Mouse (Mus musculus): Measurements from ENCODE around the gene Lcorl.
"Not testable (repeated sequence)": the region's sequence is repeated elsewhere in the genome, so short reads cannot be mapped to it uniquely, and the experiment has no call there.

Lcorl gene

DNA sequence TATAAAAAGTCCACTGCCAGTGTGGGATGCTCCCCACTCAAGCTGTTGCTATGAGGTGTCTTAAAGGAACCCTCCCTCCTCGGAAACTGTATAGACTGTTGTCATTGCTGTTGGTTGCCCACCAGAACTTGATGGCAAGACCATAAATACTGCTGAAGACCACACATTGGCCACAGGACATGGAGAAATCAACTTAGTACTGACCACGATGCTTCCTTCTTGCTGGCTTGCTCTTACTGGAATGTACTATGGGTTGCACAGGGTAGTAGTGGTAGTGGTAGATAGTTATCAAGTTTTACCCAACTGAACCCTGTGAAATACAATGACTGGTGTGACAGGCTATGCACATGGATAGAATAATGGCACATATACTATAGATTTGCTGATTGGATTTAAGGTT, 150.6 kb downstream of the Lcorl start:
- DNase-seq (ENCODE audit: low read depth): no peak

DNA sequence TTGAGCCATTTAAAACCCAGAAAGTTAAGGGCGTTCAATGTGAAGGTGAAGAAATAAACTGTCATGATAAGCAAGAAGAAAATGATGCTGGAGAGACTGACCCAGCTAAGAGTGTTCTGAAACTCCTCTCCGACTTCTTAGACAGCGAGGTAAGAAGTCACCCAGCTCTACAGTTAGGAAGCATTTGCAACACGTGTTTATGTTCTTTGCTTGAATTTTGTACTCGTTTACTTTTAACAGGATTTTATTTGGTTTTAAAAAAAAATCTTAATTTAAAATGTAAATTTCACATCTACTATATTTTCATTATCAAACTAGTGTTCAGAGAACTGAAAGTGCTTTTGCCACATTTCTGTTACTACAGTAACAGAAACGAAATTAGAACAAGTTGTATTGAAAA, 165.7 kb downstream of the Lcorl start:
- DNase-seq (ENCODE audit: low read depth): no peak

DNA sequence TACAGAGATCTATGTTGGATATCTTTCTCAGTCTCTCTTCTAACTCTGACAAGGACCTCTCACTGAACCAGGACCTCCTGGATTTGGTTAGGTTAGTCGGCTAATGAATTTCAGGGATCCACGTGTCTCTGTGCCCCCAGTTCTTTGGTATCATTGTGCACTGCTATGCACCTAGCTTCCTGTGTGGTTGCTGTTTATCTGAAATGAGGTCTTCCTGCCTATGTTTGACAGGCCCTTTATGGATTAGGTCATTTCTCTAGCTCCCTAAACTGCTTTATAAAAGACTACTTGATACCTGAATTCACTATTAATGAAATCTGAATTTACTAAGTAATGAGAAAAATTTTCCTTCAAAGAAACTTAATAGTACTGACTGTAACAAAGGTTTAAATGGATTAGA, 166.6 kb downstream of the Lcorl start:
- no peak for DNase-seq (ENCODE audit: low read depth)

DNA sequence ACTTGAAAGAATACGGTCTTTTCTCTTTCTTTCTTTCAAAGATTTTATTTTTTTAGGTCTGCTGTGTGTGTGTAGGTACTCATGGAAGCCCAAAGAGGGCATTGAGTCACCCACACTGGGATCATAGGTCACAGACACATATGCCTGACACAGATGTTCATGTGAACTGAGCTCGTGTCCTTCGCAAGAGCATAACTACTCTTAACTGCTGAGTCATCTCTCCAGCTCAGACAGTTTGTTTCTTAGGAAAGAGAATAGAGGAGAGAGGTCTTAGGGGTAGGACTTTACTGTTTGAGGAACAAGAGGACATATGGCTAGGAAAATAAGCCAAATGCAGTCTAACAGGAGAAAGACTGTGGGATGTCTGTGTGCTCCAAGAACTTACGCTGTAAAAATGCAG, 168.3 kb downstream of the Lcorl start:
- DNase-seq (ENCODE audit: low read depth): no peak

DNA sequence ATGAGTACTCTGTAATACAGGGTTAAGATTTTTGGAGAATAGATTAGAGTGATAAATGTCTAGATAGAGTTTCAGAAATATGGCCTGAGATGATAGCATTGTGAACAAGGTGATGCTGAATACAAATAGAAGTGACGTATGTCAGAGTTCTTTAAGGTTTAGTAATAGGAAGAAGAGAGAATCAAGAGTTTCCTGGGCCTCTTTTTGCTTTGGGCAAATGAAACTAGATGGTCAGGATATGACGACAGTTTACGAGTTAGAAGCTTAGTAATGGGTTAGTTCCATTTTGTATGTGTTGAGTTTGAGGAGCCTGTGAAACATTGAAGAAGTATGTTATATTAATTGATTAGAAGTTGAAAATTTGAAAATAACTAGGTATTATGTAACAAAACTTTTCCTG, 171.2 kb downstream of the Lcorl start:
- no peak for DNase-seq (ENCODE audit: low read depth)

DNA sequence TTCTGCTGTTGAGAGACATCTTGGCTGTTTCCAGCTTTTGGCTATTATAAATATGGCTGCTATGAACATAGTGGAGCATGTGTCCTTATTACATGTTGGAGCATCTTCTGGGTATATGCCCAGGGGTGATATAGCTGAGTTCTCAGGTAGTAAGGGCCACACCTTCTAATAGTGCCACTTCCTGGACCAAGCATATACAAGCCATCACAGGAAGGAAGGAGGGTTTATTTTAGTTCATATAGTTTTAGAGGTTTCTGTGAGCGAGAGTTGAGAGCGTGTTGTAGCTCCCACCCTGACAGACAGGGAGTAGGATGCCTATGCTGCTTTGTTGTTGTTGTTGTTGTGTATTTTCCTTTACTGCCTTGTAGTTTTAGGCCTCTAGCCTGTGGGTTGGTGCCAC, 172.2 kb downstream of the Lcorl start:
- DNase-seq (ENCODE audit: low read depth): no peak

DNA sequence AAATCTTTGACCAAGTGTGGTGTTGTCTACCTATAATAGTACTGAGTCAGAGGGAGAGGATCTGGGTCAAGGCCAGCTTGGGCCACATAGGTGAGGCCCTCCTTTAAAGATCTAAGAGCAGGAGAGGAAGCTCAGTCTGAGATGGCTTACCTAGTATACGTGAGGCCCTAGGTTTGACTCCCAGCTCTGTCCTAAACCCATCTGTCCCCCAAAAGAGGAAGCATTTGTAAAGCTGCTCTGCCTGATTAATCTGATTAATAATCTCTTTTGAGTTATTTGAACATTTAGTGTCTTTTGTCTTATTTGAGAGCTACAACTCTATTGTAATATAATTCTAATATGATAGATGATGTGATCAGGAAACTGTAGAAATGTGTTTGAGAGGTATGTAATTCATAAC, 174.0 kb downstream of the Lcorl start:
- DNase-seq (ENCODE audit: low read depth): no peak

DNA sequence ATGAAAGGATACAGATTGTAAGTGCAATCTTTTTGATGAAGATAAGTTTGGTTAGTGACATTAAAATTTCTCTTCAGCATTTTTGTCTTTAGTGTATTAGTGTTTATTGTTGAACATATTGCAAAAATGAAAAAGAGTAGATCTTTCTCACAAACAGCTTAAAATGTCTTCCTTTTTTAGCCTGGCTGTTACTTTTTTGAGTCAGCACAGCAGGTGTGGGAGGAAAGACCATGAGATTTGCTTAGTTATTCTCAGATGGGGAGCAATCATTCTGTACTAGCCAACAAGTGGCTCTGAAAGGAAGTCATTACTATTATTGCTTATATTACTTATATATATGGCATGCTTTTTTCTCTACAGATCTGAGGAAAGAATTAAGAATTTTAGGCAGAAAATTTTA, 177.5 kb downstream of the Lcorl start:
- DNase-seq (ENCODE audit: low read depth): no peak

DNA sequence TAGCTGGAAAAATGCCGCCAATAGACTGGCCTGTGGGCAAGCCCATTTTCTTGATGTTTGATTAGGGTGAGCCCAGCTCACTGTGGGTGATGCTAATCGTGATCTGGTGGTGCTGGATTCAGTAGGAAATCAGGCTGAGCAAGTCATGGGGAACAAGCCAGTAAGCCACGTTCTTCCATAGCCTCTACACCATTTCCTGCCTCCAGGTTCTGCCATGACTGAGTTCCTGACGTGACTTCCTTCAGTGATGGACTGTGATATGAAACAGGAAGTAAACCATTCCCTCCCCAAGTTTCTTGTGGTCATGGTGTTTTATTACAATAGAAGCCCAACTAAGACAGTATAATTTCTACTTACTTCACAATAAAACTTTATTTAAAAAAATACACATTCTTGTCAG, 179.8 kb downstream of the Lcorl start:
- no peak for DNase-seq (ENCODE audit: low read depth)

DNA sequence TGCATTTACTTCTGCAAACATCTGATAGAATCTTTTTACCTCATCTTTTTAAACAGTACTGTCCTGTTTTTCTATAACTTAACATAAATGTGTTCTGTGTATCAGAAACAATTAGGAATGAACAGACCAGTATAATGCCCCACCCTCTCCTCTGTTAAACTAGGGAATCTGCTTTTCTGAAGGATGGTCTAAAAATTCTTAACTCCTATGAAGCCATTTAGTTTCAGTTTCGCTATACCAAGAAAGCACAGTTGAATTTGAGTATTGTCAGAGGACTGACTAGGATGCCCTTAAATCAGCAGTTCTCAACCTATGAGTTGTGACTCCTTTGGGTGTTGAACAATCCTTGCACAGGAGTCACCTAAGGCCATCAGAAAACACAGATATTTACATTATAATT, 182.4 kb downstream of the Lcorl start:
- no peak for DNase-seq (ENCODE audit: low read depth)

DNA sequence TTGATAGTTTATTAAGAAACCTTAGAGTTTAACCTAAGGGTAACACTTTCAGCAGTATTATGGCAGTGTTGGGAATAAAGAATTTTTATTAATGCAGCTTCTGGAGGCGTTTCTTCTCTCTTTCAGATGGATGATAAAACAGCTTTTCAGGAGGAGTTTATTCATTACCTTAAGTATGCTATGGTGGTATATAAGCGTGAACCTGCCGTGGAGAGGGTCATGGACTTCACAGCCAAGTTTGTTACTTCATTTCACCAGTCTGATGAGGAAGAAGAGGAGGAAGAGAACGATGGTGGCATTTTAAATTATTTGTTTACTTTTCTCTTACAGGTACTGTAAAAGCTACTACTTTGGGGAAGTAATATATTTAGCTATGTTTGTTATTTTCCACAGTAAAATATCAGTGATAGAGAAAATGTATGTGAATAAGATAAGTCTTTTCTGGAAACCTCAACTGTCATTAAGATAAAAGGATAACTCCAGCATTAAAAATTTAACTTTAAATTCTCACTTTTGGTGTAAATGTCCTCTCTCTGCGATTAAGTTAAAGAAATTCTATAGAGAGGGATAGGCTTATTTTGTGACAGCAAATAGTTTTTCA, 186.4 kb downstream of the Lcorl start:
- no peak for DNase-seq (ENCODE audit: low read depth)

DNA sequence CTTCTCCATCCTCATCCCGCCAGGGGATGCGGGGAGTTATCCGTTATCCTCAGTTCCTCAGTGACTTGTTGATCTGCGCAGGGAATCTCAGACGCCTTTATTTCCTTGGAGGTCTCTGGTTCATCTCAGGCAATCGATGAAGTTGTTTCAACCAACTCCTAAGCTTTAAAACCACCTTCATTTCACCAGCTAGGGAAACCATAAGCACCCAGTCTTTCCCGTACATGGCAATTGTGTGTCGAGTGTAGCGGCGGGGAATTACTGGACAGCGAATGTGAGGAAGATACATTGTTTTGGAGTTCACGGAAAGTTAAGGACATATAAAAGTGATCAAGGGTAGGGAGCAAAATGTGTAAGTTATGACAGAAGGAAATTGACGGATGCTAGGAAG, 187.1 kb downstream of the Lcorl start:
- peak; percentile 23 for DNase-seq (ENCODE audit: low read depth)

DNA sequence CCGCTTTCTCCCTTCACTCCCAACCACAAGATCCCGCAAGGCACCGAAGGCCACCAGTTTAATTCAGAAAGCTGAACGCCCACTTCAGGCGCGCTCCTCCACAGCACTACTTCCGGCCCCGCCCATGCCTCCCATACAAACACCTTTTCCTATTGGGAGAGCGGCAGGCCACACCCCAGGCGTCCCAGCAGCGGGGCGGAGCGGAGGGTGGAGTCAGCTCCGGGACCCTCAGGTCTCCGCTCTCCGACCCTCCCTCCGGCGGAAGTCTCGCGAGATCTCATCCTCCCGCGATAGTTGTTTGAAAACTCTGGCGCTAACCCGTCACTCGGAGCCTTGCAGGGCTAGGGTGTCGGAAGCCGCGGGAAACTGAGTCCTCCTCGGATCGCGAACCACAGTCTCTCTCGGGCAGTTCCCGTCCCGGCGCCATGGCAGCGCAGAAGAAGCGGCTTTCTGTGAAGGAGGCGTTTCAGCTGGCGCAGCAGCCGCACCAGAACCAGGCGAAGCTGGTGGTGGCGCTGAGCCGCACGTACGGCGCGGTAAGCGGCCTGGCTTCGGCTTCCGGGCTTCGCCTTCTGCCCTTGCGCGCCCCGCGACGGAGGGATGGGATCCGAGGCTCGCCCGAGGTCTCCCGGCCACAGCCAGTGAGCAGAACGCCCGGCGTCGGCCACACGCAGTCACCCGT, 187.7 kb downstream of the Lcorl start, which contains the start of gene Ncapg:
Gene Ncapg, plus strand, starts transcription at position 322 of the 682 bp plus-strand sequence.
- peak; percentile 99 for DNase-seq (ENCODE audit: low read depth)

DNA sequence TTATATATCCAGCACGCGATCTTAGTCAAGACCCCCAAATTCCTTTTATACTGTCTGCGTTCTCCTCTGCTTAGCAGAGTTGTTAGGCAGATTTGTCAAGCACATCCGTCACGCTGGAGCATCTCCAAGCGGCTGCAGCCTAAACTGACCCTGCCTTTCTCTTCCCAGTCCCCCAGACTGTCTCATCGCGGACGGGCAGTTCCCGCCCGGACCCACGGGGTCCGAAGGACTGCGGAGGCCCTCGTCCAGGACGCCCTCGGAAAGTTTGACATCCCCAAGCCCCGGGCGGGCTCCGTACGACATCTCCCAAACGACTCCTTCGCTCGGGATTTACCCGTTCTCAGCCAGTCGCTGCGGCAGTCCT, 188.2 kb downstream of the Lcorl start:
- no peak for DNase-seq (ENCODE audit: low read depth)

DNA sequence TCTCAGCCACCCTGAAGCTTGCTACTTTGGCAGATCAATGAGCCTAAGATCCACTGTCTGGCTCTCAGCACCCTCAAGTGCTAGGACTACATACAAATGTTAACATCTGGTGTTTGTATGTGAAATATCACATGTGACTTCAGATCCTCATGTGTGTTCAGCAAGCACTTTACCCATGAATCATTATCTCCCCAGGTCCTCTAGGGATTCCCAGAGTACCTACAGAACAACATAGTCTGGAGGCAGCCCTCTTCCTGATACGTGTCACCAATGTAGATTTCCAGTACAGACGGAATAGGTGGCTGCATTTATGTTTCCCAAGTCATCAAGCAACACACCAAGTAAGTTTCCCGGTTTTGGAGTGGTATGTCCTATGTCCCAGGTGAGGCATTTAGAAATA, 188.6 kb downstream of the Lcorl start:
- peak; percentile 24 for DNase-seq (ENCODE audit: low read depth)

DNA sequence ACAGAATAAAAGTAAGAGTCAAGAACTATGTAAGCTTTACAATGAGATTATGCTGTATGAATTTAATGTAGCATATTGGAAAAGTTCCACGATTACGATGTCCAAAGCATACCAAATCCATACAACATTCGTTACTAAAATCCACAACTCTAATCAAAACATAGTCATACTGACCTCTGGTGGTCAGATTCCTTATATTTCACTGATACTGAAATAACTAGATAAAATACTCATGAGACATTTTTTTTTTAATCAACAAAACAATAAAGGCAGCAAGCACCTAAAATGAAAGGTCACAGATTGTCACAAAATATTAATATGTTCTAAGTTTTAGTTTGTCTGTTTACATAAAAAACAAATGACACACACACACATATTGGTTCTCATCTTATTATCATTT, 189.1 kb downstream of the Lcorl start:
- DNase-seq (ENCODE audit: low read depth): peak; percentile 65

DNA sequence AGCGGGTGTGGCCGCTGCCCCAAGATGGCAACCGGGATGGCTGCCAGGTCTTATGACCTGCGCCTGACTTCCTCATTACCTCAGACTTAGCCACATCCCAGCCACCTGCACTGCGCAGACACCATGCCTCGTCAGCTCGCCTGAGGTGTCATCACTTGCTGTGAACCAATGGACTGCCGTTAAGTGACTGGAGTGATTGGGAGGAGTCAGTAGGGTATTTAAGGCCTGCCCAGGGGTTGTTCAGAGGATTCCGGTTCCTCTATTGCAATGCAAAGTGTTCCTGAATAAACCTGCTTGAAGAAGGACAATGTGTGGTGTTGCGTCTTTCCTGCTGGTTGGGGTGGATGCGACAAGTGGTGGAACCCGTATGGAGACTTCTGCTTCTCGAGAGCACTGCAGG, 199.0 kb downstream of the Lcorl start:
- not testable (repeated sequence) for DNase-seq (ENCODE audit: low read depth)

DNA sequence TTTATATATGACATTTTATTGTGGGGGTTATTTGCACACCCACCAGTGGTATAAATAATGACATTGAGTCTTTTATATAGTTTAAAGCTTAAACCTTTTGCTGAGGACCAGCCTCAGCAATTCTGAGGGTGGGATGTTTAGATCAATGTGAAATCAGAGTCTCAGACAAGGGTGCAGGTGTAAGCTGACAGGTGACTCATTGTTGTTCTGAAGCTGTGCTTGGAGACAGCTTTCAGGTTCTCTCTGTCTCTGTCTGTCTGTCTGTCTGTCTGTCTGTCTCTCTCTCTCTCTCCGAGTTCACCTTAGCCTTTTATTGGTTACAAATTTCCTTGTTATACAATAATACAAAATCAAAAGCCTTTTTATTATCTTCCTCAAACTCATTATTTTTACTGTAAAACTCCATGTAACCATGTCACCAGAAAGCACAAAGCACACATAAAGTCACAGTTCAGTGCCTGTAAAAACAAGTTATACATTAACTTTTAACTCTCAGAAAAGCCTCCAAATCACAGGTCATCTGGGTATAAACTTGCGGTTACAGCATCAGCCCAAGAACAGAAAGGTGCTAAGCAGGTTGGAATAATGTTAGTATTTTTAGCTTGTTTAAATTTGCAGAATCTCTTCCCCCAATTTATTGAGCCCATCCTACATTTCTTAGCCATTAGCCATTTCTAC, 206.2 kb downstream of the Lcorl start:
- DNase-seq (ENCODE audit: low read depth): no peak
